Mouse (Mus musculus) CD4-positive, CD25-positive, alpha-beta regulatory T cell, adult 4 months (primary cell): Measurements from ENCODE around the gene Gm10134. TPM values are rescaled to one million over a fixed set of nuclear protein-coding genes. Genes with fewer than 3 reads are reported as not detected.
A peak's percentile ranks its signal among the peaks of the same experiment; 100 is the strongest.

ENCODE experiments used
- ATAC-seq: one replicate; pipeline ENCODE4 v1.8.0; 2017
- polyA plus RNA-seq, 2 experiments: library from polyadenylated mRNA; unstranded; fragments of 100-300 nt; shearing (Covaris generic); gene quantifications; one replicate each; pipeline ENCODE4 v1.2.1; 2017

The Gm10134 gene
- polyA plus RNA-seq, 2 experiments from 2014 or later = not detected

DNA sequence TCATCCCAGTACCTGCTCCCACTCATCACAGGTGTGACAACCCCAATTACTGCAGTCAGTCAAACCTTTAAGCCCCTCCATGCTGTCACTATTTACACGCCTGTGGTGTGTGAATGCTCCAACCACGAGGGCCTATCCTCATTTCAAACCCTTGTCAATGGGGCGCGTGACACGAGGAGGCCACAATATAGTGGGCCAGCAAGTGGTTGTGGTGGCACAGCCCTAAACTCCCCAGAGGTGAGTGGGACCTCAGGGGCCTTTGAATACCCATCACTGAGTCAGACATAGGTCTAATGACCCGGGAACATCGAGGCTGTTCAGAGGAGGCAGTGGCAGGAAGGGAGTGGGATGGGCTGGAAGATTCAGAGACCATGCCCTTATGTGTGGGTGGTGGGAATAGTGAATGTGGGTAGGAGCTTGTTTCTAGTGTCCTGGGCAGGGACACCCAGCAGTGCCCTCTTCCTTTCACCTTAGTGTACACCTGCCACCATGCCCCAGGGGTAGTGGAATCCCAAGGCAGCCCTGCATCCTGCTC is 28.1 kb downstream of the Gm10134 start:
- no peak for ATAC-seq

DNA sequence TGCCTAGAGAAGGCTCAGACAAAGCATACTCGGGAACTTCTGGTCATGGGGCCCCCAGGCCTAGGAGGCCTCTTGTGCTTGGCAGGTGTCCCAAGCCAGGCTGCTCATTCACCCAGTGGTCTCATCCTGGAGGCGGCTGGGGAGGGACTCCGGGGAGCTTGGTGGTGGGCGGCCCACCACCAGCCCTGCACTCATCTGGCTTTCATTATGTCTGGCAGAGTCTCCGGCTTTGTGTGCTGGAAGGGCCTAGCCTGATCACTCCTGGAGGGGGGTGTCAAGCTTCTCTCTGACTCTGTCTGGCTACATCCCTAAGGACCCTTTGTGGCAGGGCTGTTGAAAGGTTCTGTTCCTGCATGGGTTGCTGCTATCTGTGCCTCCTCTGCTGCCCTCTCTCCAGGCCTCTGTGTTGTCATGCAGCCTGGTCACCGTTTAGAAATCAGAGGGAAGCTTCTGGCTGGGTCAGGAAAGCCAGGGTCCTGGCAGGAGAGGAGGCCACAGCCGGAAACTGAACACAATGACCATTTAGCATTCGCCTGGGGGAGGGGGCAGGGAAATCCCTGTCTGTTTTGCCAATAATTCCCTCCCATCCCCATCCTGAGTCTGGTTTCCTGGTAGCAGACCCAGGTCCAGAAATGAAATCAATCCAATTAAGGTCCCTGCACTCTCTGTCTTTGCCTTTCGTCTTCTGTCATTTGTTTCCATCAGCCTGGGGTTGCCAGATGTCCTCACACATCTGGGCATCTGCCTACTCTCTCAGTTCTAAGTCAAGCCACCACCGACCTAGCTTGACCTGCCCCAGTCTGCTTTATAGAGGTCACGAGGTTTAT is 28.8 kb downstream of the Gm10134 start:
- ATAC-seq = no peak

DNA sequence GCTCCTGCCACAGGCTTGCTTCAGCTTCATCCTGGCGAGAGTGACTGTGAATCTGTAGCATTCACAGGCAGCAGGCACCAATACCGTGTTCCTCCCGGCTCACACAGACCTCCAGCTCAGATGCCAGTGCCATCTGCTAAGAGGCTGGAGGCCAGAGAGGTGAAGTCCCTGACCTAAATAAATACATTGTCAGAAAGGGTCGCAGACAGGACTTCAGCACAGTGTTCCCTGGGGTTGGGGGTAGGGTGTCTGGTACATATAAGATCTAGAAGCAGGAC is 29.3 kb downstream of the Gm10134 start:
- no peak for ATAC-seq

DNA sequence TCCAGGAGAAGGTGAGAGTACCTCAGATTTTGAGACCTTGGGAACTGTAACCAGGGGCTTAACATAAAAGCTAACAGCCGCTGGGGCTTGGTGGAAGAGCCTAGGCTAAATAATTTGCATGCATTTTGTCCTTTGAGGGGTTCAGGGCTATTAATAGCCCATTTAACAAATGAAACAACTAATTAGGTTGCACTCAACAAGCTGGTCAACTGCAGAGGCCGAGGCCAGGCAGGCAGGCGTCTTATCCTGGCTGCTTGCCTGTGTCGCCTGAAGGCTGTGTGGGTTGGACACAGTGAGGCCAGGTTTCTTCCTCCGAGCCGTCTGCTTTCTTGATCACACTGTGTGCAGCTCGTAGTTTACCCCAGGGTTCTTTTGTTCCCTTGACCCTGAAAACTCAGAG is 29.8 kb downstream of the Gm10134 start:
- no peak for ATAC-seq

DNA sequence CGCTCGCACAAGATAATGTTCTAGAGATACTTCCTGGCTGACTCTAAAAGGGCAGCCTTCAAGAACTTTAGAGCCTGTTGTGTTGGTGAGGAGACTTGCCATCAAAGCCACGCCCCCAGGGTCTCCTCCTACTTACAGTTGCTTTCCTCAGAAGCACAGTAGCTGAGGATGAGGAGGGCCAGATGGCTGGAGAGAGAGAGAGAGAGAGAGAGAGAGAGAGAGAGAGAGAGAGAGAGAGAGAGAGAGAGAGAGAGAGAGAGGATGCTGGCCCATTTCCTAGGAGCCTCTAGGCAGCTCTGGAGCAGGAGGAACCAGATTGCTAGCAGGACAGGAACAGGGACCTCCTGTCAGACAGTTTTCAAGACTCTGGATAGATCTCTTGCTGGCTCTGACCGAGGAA is 30.3 kb downstream of the Gm10134 start:
- ATAC-seq = peak; percentile 20

DNA sequence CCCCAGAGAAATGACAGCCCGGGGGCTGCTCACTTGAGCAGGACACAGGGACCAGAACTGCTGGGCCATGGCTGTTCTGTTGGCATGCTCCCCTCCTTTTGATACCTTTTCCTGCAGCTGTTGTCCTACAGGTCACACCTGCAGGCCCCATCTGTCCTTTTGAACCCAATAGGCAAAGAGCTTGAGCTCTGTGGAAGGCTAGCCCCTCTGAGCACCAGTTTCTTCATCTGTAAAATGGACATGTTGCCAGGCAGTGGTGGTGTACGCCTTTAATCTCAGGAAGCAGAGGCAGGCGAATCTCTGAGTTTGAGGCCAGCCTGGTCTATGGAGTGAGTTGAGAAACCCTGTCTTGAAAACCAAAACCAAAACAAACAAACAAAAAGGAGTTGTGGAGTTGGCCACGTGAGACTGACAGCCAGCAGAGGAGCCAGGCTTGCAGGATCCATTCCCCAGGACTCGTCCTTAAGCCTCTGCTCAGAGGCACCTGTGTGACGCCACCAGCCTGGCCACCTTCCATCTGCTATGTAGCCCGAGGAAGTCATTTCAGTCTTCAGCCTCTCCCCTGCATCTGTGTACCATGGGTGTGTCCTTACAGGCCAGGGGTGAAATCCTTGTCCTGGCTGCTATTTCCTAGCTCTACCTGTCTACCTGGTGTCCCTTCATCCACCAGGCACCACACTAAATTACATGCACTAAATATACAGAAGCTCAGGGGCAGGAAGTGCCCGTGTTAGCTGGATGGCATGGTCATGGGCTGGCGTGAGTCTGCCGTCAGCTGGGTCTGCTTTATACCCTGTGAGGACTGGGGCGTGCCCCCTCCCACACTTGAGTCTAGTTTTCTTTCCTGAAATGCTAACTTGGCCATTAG is 31.1 kb downstream of the Gm10134 start:
- ATAC-seq = no peak

DNA sequence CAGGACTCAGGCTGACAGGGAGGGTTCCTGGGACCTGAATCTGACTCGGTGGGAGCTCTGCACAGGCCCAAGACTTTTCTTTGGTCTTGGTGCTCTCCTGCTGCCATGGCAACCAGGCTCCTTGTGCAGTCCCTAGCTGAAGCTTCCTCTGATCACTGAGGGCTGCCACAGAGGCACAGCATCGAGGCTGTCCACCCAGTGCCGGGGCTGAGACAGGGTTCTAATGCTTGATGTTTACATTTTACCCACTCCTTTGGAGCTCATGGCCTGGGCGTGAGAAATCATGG is 31.7 kb downstream of the Gm10134 start:
- ATAC-seq = no peak

DNA sequence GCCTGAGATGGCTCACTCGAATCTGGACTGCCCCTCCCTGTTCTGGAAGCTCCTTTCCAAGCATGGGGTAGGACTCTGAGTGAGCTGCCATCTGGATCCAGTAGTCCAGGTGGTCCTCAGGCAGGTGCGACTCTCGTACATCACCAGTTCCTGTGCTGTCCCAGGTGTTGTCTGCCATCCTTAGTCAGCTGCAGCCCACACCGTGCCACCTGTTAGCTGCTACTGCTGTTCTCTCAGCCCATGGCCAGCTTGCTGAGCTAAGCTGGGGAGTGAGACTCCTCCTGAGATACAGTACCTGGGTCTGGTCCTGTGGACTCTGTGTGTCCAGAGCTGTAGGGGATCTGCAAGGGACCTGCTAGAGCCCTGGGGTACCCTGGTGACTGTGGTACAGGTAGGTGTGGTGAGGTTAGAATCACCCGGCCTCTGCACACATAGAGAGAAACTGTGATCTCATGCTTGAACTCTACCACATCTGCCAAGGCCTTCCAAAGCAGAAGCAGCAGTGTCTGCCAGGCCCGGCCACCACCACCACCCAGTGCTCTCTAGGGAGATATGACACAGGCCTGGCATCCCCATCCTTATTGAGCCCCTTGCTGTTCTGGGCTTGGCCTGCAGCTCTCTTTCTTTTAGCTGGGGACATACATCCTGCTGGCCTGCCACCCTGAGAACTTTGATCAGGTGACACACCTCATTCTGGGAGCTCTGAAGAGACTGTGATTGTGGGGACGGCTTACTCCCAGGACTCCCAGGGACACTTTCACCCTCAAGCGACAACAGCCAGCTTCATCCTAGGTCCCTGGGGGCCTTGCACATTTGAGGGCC is 32.3 kb downstream of the Gm10134 start:
- ATAC-seq = no peak

DNA sequence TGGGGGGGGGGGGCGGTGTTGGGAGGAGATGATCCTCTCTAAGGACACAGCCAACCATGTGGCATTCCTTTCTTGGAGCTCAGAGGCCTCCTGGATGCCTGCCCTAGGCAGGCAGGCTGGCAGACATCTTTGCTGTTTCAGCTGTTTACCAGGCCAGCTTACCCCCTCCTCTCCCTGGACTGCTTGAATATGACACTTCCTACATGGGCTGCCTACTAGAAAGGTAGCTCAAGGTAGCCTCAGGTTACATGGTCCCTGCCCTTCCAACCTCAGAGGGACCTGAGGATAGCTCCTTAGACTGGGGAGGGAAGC is 32.9 kb downstream of the Gm10134 start:
- no peak for ATAC-seq

DNA sequence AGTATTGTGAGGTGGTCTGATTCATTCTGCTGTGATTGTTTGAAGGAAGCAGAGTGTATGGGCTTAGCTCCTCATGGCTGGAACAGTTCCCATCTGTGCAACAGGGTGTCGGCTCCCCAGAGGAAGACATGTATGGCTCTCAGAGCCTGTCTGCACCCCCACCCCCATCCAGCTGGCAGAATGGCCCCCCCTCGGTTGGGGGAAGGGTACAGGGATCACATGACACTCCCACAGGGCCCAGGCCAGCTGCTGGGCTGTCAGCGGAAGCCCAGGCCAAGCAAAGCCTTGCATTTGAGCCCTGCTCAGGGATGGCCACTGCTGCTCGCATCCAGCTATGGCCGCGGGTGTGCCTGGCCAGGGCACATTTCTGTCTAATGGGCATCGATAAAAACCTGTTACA is 33.3 kb downstream of the Gm10134 start:
- no peak for ATAC-seq

DNA sequence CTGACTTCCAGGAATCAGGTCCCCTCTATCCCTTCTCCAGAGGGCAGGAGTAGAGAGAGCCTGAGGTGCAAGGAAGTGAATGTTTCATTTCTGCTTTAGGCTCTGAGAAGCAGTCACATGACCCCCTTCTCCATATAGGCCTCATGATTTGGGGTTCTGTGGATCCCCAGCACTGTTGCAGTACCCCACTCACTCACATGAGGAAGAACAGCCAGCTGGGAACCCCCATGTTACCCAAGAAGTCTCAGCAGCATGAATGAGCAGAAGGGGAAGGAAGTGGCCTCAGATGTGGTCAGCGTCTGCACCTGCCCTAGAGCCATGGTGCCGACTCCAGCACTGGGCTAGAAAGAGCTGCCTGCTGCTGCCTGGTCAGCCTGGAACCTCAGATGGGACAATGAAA is 34.1 kb downstream of the Gm10134 start:
- ATAC-seq = peak; percentile 77

DNA sequence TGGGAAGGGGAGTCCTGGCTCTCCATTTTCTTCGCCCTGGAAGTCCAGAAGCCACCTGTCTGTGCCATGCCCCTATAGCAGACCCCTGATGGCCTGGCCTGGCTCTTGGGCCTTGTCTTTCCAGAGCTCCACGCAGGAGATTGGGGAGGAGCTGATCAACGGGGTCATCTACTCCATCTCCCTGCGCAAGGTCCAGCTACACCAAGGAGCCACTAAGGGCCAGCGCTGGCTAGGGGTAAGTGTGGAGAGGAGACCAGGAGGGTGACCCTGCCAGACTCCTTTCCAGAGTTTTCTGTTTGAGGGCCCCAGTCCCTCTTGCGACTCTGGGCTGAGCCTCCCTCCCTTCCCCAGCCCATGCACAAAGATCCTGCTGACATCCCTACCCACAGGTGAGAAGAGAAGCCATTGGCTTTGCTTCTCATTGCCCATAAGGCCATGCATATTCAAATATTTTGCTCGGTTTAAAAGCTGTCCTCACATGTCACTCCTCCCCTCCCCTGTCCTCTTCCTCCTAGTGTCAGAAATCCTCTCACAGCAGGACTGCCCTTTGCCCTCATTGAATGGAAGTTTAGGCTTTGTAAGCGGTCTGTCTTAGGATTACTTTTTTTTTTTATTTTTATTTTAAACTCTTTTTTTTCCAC is 34.8 kb downstream of the Gm10134 start:
- no peak for ATAC-seq

DNA sequence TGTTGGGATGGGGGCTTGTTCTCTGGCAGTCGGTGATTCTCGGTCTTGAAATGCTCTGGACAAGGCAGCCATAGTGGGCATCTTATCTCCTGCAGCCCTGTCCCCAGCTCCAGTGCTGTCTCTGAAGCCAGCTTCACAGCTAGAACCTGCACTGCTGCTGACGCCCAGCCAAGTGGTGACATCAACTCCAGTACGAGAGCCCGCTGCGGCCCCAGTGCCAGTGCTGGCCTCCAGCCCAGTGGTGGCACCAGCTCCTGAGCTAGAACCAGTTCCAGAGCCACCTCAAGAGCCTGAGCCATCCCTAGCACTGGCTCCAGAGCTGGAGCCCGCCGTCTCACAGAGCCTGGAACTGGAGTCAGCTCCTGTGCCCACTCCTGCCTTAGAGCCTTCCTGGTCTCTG is 38.0 kb downstream of the Gm10134 start:
- ATAC-seq = no peak

DNA sequence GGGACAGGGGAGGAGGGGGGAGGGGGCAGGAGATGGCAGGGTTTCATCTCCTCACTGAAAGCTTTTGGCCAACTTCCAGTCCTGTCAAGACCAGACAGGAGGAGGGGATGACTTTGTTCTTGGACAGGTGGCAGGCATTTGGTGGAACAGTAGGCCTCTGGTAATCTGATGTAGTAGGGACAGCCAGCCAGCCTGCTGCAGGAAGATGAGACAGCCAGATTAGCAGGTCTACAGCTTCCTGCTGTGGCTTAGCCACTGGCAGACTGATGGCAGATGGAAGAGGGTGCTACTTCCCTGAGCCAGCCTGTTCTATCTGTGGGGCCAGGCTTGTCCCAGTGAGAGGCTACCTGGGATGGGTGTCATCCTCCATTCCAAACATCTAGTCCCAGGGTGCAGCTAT is 40.1 kb downstream of the Gm10134 start:
- no peak for ATAC-seq

DNA sequence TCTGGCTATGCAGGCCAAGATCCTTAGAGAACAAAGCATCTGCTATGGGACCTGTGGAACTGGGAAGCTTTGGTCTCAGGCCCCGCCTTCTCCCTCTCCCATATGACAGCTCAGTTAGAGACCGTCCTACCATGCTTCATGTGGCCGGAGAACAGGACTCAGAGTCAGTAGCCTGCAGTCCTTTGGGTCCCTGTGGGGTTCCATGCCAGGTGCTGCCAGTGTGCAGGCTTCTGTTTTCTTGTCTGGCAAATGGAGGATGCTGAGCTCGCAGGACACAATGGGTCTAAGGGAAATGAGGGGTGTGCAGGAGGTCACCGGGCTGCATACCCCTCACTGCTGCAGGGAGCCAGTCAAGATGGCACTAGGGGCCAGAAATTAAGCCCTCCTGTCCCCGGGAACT is 40.7 kb downstream of the Gm10134 start:
- no peak for ATAC-seq

DNA sequence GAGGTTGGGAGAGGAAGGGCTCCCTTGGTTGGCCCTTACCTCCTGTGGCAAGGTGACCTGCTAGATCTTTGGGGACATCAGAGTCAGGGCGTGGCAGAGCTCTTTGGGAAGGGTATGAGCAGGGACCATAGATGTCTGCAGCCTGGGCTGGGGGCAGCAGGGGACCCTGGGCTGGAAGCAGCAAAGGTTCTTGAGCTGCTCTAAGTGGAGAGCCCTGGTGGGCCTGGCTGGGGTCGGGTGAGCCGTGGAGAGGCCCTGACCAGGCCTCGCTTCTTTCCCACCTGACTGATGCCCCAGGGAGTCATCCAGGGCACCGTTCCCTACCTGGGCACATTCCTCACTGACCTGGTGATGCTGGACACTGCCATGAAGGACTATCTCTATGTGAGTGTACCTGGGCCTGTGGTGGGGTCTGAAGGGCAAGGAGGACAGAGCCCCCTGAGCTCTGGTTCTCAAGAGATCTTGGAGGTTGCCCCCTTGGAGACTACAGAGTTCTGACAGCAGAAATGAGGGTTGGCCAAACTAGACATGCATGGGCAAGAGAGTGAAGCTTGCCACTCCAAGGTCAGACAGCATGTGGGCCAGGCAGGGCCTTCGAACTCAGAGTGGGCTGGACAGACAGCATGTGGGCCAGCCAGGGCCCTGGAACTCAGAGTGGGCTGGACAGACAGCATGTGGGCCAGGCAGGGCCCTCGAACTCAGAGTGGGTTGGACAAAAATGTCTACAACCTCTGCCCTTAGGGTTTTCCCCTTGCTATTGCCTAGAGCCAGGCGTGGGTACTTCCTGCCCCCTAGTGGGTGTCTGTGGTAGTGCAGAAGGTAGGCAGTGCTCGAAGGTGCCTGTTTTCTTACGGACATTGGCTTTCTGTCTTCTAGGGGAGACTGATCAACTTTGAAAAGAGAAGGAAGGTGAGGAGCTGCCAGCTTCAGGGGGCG is 41.6 kb downstream of the Gm10134 start:
- peak; percentile 96 for ATAC-seq

DNA sequence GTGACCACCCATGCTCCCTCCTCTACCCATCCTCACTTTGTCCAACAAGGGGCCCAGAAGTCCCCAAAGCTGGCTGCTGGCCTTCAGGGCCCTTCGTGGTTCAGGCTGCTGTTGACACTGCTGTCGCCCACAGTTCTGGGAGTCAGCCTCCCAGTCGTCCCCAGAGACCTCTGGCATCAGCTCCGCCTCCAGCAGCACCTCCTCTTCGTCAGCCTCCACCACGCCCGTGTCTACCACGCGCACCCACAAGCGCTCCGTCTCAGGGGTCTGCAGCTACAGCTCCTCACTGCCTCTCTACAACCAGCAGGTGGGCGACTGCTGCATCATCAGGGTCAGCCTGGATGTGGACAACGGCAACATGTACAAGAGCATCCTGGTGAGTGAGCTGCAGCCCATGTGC is 43.3 kb downstream of the Gm10134 start:
- no peak for ATAC-seq

DNA sequence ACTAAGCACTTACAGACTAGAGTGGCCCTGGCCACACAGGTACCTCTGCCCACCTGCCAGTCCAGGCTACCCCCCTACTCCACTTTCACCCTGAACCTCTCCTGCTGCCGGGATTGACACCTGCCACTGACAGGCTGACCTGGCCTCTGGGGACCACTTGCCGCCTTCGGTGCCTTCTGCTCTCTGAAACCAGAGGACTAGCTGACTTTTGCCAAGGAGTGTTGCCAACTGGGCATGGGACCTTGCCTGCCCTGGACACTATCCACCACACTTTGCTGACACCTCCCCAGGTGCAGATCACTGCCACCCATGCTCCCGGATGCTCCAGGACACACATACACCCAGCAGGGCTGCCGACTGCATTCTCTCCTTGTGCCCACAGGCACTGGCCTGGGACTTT is 46.4 kb downstream of the Gm10134 start:
- ATAC-seq = no peak
